Mouse (Mus musculus) cerebellum, adult 2 months (tissue): ENCODE data around the gene Iqsec3. TPM values are rescaled to one million over a fixed set of nuclear protein-coding genes. Genes with fewer than 3 reads are reported as not detected.

ENCODE experiments used
- DNase-seq, 2 experiments: peaks; one replicate each; pipeline ENCODE4 v3.0.0; 2021
- H3K27ac ChIP-seq: fragments of 200-500 bp; 2 replicates; pipeline ENCODE4 v1.5.1; 2012; ENCODE audit warnings: low read length, control low read depth, inconsistent platforms; ENCODE audit not compliant: insufficient read depth
- H3K27me3 ChIP-seq: fragments of 200-500 bp; 2 replicates; pipeline ENCODE4 v1.6.1; 2012; ENCODE audit warnings: inconsistent platforms, mild to moderate bottlenecking, low read length, moderate library complexity; ENCODE audit not compliant: control insufficient read depth, insufficient read depth
- H3K4me1 ChIP-seq: fragments of 200-500 bp; 2 replicates; pipeline ENCODE4 v1.6.1; 2011; ENCODE audit warnings: low read length; ENCODE audit not compliant: control insufficient read depth, insufficient read depth
- H3K4me3 ChIP-seq: fragments of 200-500 bp; replicated peaks from 2 replicates; pipeline ENCODE3; 2011; ENCODE audit warnings: mild to moderate bottlenecking, low read depth, low read length, control low read depth; ENCODE audit not compliant: insufficient read depth
- CTCF ChIP-seq: fragments of 200-500 bp; IDR thresholded peaks from 2 replicates; pipeline ENCODE4 v1.5.1; 2011; ENCODE audit warnings: low read depth, mild to moderate bottlenecking, control low read depth, low read length, moderate library complexity, borderline replicate concordance; ENCODE audit not compliant: insufficient read depth
- POLR2A ChIP-seq: fragments of 200-500 bp; IDR thresholded peaks from 2 replicates; pipeline ENCODE4 v1.6.1; 2011; ENCODE audit warnings: low read length, control low read depth, borderline replicate concordance; ENCODE audit not compliant: insufficient read depth
- WGBS: fragments of 180-500 bp; shearing (Covaris S2); methylation state at CpG from one replicate; pipeline ENCODE4 v1.1.7; 2018; 5-methylcytosine and 5-hydroxymethylcytosine counted together
- polyA plus RNA-seq: library from polyadenylated mRNA; depleted of rRNA; stranded (reverse); fragments of >200 nt; gene quantifications from 2 replicates; pipeline ENCODE4 v1.2.3, GENCODE M21; 2012

Iqsec3 gene
- polyA plus RNA-seq, 1 experiment: 66.5 TPM

- no peak overlapping the region for H3K27ac ChIP-seq
- H3K4me1 ChIP-seq: no peaks in the 10 kb centered on the region
- no peak overlapping the region for H3K4me3 ChIP-seq
- TF ChIP-seq CTCF (no peak), POLR2A (no peak)
- no peaks in the 10 kb centered on the region; the same call in 1 of the 2 replicates for H3K27me3 ChIP-seq
- WGBS: 78% methylated on average over 5 of the region's 5 CpGs
- no peak for DNase-seq
These were observed 17.9 kb upstream of the Iqsec3 start for GRCm38 (mm10) chr6:121491339-121491738.

GRCm38 (mm10) chr6:121472273-121472672 is 1.2 kb downstream of the Iqsec3 start:
- H3K27me3 ChIP-seq: no peaks in the 10 kb centered on the region
- DNase-seq: no peak
- TF ChIP-seq POLR2A (no peak), CTCF (no peak)
- WGBS: 48% methylated on average over 5 of the region's 5 CpGs
- H3K27ac ChIP-seq: no peak overlapping the region
- H3K4me1 ChIP-seq: no peaks in the 10 kb centered on the region
- H3K4me3 ChIP-seq: no peak overlapping the region

- no peaks in the 10 kb centered on the region for H3K27me3 ChIP-seq
- TF ChIP-seq CTCF: no peak
- no peak for TF ChIP-seq POLR2A
- H3K4me1 ChIP-seq: no peaks in the 10 kb centered on the region
- no peak overlapping the region for H3K4me3 ChIP-seq
- no peak overlapping the region for H3K27ac ChIP-seq
- no peak for DNase-seq
These were observed 5.2 kb downstream of the Iqsec3 start for GRCm38 (mm10) chr6:121468235-121468634.

GRCm38 (mm10) chr6:121462628-121463340 is 10.7 kb downstream of the Iqsec3 start:
- no peak for TF ChIP-seq POLR2A
- no peak for TF ChIP-seq CTCF
- WGBS: 10% methylated on average over 28 of the region's 28 CpGs
- no peak for DNase-seq
- Histone ChIP-seq H3K4me1 (no peaks in the 10 kb centered on the region; the same call in none of the 2 replicates), H3K4me3 (no peak overlapping the region), H3K27me3 (no peaks in the 10 kb centered on the region), H3K27ac (no peak overlapping the region)

GRCm38 (mm10) chr6:121457381-121457780 is 16.1 kb downstream of the Iqsec3 start:
- DNase-seq: peak in 1 of 2 experiments; percentile 32
- Histone ChIP-seq H3K27ac (no peak overlapping the region), H3K27me3 (no peaks in the 10 kb centered on the region), H3K4me3 (no peak overlapping the region), H3K4me1 (peaks cover 13% of the 10 kb centered on the region)
- TF ChIP-seq CTCF (no peak), POLR2A (no peak)
- WGBS: 25% methylated on average over 8 of the region's 8 CpGs

GRCm38 (mm10) chr6:121456651-121457050 is 16.8 kb downstream of the Iqsec3 start:
- no peak for DNase-seq
- Histone ChIP-seq H3K27ac (no peak overlapping the region), H3K27me3 (no peaks in the 10 kb centered on the region), H3K4me3 (no peak overlapping the region), H3K4me1 (peaks cover 13% of the 10 kb centered on the region)
- 45% methylated on average over 3 of the region's 3 CpGs for WGBS
- TF ChIP-seq POLR2A: no peak
- TF ChIP-seq CTCF: no peak

- Histone ChIP-seq H3K4me3 (no peak overlapping the region), H3K4me1 (peaks cover 13% of the 10 kb centered on the region), H3K27me3 (no peaks in the 10 kb centered on the region), H3K27ac (no peak overlapping the region)
- DNase-seq: no peak
- 68% methylated on average over 12 of the region's 12 CpGs for WGBS
- TF ChIP-seq CTCF (no peak), POLR2A (no peak)
These were observed 18.7 kb downstream of the Iqsec3 start for GRCm38 (mm10) chr6:121454549-121455494.
